Mouse (Mus musculus): Measurements from ENCODE around the gene Smpd4.
A peak's percentile ranks its signal among the peaks of the same experiment; 100 is the strongest.
"Not testable (repeated sequence)": the region's sequence is repeated elsewhere in the genome, so short reads cannot be mapped to it uniquely, and the experiment has no call there.

Smpd4 gene

DNA sequence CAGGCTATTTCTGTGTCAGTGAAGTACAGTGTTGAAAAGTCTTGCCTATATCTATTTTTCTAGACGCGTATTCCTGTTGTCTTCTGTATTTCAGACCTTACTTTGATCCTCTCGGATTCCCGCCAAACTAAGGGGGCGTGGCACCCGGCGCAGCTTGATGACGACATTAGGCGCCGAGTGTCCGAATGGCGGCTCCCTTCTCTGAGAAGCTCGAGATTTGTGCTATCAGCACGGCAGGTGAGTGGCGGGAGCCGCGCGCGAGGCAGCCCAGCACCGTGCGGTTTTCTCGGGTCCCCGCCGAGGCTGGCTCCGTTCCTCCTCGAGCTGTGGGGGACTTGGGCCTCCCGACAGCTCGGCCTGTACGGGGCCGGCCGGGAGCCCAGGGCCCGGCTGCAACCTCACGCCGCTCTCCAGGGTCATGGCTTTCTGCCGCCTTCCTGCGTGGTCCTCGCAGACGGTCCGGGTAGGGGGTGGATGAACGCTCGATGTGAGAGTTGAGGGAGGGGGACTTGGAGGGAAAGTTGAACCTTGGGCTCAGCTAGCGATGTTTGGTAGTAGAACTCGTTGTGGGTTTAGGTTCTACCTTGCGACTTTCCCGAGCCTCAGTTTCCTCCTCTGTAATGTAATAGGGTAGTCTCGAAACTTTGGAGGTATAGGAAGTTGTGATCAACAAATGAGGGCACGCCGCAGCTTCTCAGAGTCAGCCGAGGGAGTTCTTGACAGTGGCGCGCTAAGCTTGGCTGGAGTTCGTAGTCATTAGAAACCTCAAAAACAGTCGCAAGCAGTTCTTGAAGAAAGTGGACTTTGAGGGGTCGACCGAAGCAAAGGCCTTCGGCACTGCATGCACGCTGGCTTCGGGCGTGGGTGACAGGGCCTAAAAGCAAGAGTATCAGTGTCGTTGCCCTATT lies at the start of gene Smpd4:
Gene Smpd4 (plus strand): TSS at position 157 of the 908 bp plus-strand sequence.
- peak; percentile 96 for DNase-seq

DNA sequence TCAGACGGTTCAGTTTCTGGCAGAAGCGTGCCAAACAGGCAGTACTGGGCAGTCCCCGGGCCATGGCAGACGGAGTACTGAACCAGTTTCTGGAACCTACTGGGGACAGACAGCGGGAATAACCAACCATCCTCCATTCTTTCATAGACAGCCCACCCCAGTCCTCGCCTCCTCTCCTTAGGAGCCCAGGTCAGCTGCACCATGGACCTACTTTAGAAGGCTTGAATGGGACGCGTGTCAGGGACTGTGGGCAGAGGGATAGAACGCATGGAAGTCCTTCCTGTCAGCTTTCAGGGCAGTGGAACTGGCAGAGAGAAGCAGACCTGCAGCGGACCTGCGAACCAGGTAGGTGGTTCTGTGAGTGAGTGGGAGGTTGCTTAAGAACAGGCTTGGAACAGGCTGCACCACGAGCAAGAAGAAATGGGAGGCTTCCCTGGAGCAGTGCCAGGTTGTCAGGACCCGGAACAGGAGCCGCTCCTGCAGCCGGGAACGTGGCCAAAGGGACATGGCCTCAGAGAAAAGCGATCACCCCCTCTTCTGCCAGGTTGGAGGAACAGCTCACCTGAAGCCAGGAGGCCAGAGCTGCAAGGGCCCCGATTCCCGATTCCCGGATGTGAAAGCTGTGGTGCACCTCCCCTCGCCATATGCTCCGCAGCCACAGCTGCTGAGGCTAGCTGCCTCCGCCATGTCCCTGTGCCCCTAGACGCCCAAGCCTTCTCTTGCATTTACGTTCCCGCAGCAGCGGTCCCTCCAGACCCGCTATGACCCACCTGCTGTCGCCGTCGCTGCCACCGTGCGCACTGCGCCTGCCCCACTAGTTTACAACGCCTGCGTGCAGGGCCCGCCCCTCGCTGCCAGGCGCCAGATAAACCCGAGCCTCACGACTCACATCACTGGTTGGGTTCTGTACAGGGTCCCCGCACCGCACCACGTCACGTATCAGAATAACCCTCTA lies 43.0 kb upstream of the Smpd4 start:
- peak; percentile 86 for DNase-seq

DNA sequence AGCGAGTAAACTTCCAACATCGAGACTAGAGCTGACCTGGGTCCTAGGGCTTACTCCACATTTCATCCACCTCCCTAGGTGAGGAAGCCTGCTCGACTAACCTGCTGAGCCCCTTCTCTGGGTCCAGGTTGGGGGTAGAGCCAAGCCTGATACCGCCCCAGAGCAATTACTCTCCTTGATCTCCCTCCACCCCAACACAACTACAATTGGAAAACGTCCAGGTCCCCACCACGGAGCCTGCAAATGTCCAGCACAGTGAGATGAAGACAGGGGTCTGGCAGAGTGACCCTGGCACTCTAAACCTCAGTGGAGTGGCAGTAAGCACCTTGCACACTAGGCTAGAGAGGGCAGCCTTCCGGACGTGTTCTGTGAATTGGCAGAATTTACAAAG lies 42.3 kb upstream of the Smpd4 start:
- no peak for DNase-seq

DNA sequence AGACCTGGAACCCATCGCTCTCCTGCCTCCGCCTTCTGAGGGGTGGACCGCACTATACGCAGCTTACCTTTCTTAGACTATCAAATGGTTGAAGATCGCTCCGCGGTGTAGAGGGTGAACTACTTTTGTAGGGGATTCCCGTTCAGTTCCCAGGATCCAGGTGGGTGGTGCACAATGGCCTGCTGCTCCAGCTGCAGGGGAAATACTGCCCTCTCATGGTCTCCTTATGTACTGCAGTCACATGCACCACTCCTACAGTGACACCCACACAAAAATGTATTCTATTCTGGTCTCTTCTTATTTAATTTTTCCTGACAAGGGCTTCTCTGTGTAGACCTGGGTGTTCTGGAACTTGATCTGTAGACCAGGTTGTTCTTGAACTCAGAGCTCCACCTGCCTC lies 36.1 kb upstream of the Smpd4 start, which contains the start of gene Slc7a4:
Gene Slc7a4 (minus strand): TSS at position 151 of the 400 bp plus-strand sequence.
- peak; percentile 27 for DNase-seq

DNA sequence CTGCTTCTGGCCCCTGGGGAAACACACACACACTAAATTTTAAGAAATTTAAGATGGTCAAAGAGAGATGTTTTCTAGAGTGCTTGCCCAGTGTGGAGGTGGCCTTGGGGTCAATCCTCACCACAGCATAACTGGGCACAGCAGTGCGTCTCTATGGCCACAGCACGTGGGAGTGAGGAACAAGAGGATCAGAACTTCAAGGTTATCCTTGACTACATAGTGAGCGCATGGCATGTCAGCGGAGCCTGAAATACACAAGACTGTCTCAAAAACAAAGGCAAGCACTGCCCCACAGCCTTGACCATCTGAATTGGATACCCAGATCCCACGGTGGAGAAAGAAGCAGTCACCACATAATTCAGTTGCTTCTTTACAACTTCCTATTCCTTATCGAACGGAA lies 34.6 kb upstream of the Smpd4 start:
- no peak for DNase-seq

DNA sequence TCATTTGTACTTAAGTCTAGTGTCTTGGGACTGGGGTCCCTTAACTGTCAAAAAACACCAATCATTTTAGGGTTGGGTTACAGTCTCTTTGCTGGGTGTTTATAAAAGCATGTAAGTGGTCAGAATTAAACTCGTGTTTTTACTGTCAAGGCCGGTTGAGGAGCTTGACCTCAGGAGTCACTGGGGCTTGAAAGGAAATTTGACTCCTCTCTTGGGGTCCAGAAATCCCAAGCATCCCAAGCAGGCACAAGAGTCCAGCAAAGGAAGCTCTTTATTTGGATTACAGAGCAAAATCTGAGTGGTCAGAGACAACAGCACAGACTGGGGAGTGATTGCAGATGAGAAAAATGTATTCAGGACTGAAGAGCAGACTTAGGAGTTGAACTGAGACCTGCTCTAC lies 28.4 kb upstream of the Smpd4 start:
- no peak for DNase-seq

DNA sequence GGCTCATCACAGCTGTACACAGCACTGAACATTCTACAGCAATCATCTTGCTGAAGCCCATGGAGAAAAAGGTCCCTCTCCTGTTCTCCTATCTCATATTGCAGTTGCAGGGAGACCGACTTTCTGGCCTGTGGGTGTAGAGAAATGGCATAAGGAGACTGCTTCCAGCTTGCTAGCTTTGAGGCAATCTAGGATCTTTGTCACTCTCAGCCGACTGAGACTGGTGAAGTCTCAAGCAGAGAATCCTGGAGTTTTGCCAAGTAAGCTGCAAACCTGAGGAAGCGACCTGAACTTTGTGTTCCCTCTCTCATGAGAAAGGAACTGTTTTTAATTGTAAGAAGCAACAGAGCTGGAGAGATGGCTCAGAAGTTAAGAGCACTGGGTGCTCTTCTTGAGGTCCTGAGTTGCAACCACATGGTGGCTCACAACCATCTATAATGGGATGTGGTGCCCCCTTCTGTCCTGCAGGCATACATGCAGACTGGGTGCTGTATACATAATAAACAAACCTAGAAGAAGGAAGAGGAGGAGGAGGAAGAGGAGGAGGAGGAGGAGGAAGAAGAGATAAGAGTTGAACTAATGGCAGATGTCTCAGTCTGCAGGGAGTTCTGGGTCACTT lies 18.1 kb upstream of the Smpd4 start:
- DNase-seq = no peak

DNA sequence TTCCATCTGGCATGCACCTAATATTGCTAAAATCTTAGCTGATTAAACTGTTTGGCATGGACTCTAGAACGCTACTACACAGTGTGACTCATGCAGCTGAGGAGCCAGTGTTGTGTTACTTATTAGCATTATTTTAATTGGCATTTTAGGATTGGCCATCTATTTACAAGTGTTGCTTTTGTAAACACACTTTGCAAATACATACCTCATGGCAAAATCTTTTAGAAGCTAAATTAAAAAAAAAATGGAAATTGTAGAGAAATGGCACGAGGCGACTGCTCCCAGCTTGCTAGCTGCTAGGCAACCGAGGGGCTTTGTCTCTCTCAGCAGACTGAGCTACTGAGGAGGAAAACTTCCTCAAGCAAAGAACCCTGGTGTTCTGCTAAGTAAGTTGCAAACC lies 14.2 kb upstream of the Smpd4 start:
- DNase-seq = no peak

DNA sequence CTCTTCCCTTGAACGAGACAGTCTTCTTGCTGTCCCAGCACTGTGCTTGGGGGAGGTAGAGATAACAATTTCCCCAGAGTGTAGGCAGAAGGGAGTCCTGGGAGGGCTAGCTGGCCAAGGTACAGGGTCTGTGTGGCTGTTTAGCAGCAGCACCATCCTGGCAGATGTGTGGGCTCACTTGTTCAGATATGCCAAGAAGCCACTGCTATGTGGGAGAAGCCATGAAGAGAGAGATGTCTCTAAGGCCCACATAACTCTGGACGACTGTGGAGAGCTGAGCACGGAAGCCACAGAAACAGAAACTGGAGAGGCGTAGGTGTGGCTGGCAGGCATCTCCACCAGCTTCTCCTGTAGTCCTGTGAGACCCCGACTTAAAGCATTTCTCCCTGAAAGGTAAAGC lies 13.5 kb upstream of the Smpd4 start:
- no peak for DNase-seq

DNA sequence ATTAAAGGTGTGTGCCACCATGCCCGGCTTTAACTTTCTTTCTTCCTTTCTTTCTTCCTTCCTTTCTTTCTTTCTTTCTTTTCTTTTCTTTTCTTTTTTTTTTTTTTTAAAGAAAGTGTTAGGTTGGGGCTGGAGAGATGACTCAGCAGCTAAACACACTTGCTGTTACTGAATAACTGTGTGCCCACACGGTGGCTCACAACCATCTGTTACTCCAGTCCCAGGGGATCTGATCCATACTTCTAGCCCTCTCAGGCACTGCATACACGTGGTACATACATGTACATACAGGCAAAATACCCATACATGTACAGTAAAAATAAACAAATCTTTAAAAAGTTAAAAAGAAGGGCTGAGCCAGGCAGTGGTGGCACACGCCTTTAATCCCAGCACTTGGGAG lies 7.8 kb upstream of the Smpd4 start:
- no peak for DNase-seq

DNA sequence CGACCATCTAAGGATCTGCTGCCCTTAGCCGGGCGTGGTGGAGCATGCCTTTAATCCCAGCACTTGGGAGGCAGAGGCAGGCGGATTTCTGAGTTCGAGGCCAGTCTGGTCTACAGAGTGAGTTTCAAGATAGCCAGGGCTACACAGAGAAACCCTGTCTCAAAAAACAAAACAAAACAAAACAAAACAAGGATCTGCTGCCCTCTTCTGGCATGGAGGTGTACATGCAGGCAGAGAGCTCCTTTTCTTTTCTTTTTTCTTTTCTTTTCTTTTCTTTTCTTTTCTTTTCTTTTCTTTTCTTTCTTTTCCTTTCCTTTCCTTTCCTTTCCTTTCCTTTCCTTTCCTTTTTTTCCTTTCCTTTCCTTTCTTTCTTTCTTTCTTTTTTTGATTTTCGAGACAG lies 4.4 kb upstream of the Smpd4 start:
- DNase-seq = not testable (repeated sequence)

DNA sequence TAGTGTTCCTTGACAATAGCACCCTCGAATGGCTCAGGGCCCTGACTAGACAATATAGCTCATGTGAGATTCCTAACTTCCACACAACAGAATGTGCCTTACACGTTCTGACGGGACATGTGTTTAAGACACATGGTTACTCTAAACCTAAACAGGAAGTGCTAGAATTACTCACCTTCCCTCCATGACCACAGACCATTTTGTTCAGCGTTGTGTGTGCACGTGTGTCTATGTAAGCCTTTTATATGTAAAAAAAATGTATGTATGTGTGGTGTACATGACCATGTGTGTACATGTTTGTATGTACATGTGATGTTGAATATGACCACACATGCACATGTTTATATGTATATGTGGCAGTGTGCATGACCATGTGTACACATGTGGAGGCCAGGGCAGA lies 2.9 kb upstream of the Smpd4 start:
- DNase-seq = no peak

DNA sequence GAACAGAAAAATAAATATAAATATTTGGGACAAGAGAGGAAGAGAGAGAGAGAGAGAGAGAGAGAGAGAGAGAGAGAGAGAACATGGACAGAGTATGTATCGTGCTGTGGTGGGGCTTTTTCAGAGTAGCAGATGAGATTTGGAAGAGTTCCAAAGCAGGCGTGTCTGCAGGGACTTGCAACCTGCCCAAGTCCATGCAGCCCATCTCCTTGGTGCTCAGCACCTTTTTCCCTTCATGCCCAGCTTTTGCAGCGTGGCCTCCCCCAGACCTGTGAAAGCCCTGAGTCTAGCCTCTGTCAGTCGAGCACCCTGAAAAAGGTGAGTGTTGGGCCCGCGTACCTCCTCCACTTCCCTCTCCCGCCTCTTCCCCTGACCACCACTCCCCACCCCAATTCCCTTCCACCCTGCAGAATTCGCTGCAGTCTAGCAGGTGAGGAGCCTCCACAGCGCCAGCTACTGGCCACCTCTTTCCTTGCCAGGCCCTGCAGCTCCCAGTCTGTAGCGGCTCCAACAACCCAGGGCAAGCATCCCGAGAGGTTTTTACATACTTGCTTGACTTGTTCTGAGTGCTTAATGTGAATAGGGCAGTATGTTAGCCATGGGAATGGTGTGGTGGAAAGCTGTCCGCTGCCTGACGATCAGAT lies 1.1 kb upstream of the Smpd4 start:
- DNase-seq = peak; percentile 76

DNA sequence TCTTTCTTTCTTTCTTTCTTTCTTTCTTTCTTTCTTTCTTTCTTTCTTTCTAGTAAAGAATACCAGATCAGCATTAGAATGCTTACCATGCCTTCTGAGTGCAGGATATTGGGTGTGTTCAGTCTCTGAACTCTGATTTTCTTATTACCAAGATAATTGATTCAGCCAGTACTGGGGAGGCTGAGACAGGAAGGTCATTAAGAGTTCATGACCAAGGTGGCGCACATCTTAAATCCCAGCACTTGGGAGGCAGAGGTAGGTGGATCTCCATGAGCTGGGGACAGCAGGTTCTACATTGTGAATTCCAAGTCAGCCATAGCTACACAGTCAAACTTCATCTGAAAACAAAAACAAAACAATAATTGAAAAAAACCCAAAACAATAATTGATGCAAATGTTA lies 2.8 kb downstream of the Smpd4 start:
- DNase-seq = no peak

DNA sequence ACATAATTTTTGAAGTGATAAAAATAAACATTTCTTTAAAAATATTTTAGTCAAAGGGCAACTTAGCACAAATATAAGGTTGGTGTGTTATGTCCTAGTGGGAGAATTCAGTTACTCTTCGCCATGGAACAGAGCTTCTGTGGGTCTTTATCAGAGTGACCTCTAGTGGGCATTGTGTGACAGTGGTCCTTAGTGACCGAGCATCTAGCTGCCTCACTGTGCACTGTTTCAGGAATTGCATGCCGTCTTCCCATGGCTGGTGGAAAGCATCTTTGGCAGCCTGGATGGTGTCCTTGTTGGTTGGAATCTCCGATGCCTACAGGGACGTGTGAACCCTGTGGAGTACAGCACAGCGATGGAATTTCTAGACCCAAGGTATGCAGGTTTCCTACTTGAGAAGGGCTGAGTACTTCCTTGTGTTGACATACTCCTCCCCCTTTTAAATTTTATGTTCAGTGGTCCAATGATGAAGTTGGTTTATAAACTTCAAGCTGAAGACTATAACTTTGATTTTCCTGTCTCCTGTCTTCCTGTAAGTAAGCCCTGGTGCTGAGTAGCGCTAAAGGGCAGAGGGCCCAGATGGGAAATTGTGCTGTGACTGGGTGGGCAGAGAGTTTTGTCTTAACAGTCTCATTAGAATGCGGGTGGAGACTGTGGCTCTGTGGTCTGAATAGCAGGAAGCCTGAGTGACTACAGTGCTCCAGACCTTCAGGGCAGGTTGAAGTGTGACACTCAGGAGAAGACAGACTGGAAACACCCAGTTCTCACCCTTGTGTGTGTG lies 6.5 kb downstream of the Smpd4 start:
- DNase-seq = no peak

DNA sequence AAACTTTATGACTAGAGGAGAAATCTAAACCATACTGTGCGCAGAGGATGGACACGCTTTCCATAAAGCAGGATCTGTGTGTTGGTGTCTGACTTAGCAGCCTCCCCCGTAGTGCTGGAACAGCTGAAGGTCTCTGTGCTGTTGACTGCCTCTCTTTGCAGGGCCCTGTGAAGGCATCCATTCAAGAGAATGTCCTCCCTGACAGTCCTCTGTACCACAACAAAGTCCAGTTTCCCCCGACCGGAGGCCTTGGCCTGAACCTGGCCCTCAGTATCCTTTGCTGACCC lies 7.1 kb downstream of the Smpd4 start:
- no peak for DNase-seq

DNA sequence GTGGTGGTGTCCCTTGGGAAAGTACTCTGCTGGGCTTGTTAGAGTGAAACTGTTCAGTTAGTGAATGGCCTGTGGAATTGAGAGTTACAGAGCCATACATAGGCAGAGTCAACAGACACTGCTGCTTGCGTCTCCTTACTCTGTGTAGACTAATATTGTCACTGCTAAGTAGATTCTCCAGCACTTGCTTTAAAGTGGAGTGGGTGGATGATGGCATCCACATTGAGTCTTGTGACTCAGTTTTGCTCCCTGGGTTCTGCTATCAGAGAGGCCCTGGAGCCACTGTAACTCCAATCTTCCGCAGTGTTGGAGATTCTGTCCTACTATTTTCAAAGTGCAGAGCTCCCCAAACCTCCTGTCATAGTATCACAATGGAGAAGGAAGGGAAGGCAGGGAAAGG lies 13.4 kb downstream of the Smpd4 start:
- DNase-seq = no peak

DNA sequence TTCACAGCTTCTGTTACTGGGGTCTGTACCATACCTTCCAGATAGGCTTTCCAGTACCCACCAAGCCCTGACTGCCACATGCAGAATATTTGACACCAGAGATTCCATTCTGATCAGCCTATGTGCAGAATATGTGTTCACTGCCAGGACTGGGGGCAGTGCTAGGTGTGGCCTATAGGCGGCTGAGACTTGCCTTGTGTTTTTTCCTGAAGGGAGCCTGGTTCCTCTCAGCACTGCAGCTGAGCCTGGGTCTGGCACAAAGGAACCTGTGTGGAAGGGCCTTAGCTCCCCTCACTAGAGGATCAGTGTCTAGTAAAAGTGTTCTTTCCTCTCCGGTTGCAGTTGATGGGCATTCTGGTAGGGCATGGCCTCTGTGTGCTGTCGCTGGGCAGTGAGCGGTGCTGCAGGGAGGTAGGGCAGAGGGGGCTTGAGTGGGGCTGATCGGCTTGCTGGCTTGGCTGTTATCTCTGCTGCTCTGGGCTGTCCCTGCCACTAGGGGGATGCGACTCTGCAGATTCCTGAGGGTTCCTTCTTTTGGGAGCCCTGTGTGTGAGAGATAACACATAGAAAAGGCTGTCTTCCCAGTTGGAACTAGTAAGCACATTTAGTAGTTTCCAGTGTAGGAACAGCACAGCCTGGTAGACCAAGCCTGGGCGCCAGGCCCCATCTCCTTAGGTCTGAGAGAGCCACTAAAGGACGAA lies 14.5 kb downstream of the Smpd4 start:
- DNase-seq = no peak

DNA sequence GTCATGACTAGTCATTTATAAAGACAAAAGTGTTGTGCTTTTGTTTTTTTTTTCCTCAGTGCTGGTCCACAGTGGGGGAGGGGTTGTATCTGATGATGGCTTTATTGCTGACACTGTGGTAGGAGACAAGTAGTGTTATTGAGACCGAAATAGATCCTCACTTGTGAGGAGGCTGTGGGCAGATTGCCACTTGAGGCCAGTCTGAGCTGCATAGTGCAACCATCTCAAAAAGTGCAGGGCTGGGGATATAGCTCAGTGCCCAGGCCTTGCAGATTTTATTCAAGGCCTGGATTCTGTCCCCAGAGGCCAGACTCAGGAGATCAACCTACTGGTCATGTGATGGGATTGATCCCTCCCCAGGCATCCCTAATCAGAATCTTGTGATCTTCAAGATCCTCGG lies 17.8 kb downstream of the Smpd4 start:
- DNase-seq = no peak

DNA sequence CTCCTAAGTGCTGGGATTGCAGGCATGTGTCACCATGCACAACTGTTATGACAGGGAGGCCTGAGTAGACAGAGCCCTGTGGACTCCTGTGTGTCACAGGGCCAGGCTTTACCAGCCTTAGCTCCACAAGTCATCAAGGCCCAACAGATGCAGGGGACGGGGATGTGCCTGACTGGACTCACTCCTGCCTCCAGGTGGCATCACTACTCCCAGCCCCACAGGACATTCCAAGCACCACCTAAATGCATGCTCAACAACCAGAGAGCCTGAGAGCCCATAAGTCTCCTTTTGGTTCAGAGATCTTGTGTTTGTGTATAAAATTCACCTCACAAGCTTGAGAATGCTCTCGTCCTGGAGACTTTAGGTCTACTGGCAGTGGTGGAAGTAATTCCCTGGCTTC lies 18.5 kb downstream of the Smpd4 start:
- DNase-seq = no peak

DNA sequence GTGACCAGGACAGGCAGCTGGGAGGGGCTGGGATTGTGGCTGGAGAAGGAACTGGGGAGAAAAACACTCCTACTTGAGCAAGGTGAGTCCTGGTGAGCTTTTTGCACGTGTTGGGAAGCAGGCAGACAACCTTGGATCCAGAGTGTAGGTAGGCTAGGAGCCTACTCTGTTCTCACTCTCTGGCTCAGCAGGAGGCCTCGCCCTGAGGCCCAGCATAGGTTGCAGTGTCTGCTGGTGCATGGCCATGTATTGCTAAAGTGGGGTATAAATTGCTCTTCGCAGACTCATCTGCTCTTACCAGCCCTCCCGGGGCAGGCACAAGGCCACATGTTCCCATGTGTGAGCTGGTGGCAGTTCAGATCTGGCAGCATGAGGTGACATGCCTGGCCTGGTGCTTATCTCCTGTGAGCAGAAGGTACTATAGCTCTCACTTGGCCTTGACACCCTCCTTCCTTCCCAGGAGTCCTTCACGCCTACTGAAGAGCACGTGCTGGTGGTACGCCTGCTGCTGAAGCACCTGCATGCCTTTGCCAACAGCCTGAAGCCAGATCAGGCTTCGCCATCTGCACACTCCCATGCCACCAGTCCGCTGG lies 19.0 kb downstream of the Smpd4 start:
- no peak for DNase-seq
